Mouse (Mus musculus): ENCODE results near the gene Etv6.
A peak's percentile ranks its signal among the peaks of the same experiment; 100 is the strongest.

Gene Etv6

DNA sequence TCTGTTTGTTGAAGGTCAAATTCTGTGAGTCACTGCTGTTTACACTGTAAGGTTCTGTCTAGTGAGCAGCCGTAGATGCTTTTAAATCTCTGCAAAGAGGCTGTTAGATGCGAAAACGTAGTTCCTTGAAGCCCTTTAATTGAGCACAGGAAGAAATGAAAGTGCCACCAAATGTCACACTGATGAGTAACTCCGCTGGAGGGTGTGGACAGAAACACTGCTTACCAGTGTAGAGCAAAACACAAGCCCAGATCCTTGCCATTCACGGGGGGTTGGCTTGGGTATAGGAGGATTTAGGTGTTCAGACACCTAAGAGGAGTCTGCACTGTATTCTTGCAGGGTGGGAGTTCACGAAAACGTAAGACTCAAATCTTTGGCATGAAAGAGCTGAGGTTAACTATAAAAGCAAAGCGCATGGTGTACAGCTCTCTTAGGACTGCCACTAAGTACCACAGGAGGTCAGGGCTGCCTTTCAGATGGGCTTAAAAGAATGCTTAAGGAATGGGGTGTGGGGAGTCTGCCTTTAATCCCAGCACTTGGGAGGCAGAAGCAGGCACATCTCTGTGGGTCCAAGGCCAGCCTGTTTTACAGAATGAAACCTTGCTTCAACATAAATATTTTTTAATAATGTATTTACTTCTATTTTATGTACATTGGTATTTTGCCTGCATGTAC lies 216.7 kb downstream of the Etv6 start:
- DNase-seq (ENCODE audit: low spot score): no peak

GRCm38 (mm10) chr6:134256369-134256768 lies 220.9 kb downstream of the Etv6 start:
- DNase-seq (ENCODE audit: low spot score): no peak

DNA sequence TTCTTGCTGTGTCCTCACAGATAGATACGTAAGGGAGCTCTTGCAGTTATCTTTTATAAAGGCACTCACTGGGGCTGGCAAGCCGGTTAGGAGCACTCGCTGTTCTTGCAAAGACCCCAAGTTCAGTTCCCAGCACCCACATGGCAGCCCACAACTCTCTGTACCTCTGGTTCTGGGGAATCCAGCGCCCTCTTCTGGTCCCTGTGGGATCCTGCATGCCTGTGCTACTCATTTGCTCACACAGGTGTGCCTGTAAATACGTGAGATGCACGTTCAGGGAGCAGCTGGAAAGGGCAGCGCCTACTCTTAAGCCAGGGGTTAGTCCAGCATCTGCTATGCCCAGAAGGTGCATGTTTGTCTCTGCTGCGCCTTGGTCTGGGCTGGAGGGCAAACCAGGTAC lies 224.4 kb downstream of the Etv6 start:
- DNase-seq (ENCODE audit: low spot score): no peak

DNA sequence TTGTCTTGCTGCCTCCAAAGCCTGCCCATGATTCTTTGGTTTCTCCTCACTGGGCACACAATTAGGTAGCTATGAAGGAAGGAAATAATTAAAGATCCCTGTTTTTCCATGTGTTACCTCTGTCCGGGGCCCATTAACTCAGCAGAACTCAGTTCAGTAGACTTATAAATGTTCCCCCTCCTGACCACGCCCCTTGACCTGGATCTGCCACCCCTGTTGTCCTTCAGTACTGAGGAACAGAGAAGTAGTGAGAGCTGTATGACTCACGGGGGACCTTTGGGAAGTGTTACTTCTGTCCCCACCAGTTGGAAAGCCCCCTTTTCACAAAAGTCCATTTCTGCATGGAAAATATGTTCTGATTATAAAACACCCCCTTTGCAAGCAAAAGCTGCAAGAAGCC lies 226.4 kb downstream of the Etv6 start:
- DNase-seq (ENCODE audit: low spot score): no peak

DNA sequence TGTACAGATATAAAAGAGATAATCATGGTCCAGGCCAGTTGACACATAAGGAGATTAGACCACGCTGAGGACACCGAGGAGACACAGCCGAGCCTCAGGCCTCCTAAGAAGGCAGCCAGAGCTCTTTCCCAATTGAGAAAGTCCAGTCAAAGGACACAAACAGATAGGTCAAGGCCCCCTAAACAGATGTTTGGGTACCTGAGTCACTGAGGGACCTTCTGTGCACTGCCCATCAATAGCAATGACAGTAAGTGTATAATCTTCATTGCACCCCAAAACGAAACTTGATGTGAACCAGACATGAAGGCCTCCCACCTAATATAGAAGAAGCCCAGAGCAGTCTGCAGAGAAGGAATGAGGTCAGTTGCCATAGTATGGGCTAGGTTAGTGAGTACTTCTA lies 226.9 kb downstream of the Etv6 start:
- no peak for DNase-seq (ENCODE audit: low spot score)

DNA sequence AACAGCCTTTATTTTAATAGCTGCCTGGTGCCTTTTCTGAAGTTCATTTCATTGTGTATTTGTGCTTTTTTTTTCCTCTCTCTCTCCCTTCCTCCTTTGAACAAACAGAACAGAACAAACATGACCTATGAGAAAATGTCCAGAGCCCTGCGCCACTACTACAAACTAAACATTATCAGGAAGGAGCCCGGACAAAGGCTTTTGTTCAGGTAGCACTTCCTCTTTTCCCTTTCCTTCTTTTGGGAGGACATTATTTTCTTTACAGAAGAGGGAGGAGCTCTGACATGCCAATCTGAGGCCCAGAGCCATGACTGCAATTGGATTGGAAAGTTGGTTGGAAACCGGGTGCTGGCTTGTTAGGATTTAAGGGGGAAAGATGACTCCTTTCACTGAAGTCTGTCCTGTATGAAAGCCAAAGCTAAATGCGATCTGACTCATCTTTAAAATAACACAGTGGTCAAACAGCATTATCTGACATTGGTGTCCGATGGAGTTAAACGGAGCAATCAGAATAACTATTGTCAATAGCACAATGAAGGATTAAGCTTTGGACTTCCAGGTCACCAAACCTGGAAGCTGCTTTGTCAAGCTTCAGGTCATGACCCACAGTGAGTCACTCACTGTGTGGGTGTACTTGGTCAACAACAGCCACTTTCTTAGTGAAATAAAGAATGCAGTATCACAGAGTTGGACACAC lies 227.6 kb downstream of the Etv6 start:
- DNase-seq (ENCODE audit: low spot score): no peak

GRCm38 (mm10) chr6:134273884-134274283 lies 238.4 kb downstream of the Etv6 start:
- no peak for DNase-seq (ENCODE audit: low spot score)

DNA sequence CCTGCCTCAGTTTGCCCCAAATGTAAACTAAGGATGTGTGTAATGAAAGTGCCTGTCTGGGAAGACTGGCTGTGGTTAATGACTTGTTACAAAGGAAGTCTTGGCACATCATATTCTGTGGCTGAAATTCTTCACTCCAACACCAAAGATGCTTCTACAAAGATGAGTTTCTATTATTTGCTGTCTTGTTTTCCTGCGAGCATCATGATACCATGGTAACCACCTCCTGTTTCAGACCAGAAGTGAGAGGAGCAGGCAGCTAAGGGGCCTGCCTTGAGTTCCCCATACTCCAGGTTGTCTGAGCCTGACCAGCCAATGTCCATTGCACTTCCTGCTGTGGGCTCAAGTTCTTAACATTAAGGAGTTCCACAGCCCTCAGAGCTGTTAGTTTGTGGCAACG lies 241.5 kb downstream of the Etv6 start:
- DNase-seq (ENCODE audit: low spot score): no peak

DNA sequence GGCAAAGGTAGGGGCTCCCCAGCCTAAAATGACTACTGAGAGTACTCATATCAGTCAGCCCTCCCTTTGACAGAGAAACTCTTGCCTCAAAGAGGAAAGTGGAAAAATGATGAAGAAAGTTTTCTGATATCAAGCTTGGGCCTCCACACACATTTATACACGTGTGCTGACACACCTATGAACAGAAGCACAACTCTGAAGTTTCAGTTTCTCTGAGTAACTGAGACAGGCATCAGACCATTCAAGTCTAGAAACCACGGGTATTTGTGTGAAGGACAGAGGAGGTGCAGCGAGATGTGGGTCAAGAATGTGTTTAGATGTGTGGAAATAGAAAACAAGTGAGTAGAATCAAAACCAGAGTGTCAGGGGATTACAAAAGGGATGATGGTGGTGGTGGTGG lies 246.6 kb downstream of the Etv6 start:
- DNase-seq (ENCODE audit: low spot score): no peak

- DNase-seq (ENCODE audit: low spot score): no peak
Measured at GRCm38 (mm10) chr6:134291823-134292222, 256.3 kb downstream of the Etv6 start.

DNA sequence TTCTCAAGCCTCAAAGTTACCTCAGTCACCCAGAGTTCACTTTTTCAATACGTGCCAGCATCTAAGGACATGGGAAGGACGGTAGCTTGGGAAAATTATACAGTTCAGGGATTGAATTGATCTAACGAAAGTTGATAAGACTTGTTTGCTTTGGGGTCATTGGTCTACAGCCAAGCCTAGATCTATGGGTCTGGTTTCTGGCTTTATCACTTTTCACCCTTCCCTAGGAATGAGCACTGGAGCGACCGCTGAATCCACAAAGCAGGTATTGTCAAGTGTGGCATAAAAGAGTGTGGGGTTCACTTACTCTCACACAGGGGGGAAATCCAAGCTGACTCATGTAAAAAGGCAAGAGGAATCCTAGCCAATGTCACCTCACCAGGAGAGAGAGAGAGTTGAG lies 256.9 kb downstream of the Etv6 start:
- DNase-seq (ENCODE audit: low spot score): no peak

DNA sequence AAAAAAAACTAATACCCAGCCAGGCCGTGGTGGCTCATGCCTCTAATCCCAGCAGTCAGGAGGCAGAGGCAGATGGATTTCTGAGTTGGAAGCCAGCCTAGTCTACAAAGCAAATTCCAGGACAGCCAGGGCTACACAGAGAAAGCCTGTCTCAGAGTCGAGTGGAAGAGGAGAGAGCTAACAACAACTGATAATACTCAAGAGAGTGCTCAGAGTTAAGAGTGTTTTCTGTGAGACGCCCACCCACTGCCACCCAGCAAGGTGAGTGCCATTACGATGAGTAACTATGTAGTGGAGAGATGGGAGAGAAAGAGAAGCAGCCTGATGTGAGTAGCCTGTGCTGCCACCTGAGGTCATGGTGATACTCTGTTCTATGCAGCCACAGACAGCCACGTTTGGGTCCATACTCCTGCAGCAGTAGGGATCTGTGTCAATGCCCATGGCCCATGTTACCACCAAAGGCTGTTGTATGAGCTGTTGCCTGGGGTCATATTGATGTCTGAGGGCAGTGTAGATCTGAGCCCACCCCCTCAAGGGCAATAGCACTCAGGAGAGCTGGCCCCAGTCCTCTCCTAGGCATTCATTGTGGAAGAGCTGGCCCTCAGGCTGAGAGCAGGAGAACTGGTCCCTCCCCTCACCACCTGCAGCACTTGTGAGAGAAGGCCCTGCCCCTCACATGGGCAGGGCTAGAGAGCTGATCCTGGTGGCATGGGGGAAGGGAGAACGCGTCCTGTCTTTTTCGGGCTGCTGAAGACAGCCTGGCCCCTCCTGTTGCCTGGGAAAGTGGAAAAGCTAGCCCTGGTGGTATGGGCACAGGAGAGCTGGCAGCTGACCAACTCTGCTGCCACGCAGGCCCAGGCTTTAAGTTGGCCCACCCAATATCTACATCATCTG lies 258.4 kb downstream of the Etv6 start:
- no peak for DNase-seq (ENCODE audit: low spot score)

- no peak for DNase-seq (ENCODE audit: low spot score)
Measured at GRCm38 (mm10) chr6:134297884-134298619, 262.6 kb downstream of the Etv6 start.

DNA sequence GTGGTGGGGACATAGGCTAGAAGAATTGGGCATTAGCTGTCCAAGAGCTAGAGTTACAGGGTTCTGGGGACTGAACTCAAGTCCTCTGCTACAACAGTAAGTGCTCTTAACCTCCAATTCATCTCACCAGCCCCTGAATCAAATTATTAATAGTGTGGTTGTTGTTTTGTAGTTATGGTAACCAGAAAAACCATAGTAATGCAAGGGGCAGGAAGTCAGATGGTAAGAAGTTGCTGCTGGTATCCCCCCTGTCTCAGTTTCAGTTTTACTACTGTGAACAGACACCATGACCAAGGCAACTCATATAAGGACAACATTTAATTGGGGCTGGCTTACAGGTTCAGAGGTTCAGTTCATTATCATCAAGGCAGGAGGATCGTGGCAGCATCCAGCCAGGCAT lies 266.5 kb downstream of the Etv6 start:
- DNase-seq (ENCODE audit: low spot score): no peak

GRCm38 (mm10) chr6:134311346-134311745 lies 275.8 kb downstream of the Etv6 start:
- no peak for DNase-seq (ENCODE audit: low spot score)

- DNase-seq (ENCODE audit: low spot score): no peak
Measured at GRCm38 (mm10) chr6:134312571-134312970, 277.1 kb downstream of the Etv6 start.

GRCm38 (mm10) chr6:134317371-134317770 lies 281.9 kb downstream of the Etv6 start:
- peak; percentile 51 for DNase-seq (ENCODE audit: low spot score)
